Mouse (Mus musculus) embryonic facial prominence, embryonic 15.5 days (tissue): ENCODE measurements at regions not wholly inside any gene's neighbourhood (a gene's known extent, or its start where the extent isn't known, plus 50 kb on each side); places are given as distances from the start of the nearest gene placed in this dataset.

Experiments
- ATAC-seq: fragments of 200-750 bp; cut with Nextera tagmentation; 2 replicates; pipeline ENCODE4 v1.8.0; 2017; ENCODE audit warnings: low read depth, moderate TSS enrichment; ENCODE audit not compliant: insufficient number of reproducible peaks, low FRiP score, low TSS enrichment
- H3K27ac ChIP-seq: fragments of 300-500 bp; sonication (generic); replicated peaks from 2 replicates; pipeline ENCODE4 v1.5.1; 2015; ENCODE audit warnings: mild to moderate bottlenecking, inconsistent platforms
- H3K27me3 ChIP-seq: fragments of 300-500 bp; sonication (generic); 2 replicates; pipeline ENCODE4 v1.6.1; 2015; ENCODE audit warnings: inconsistent platforms
- H3K36me3 ChIP-seq: fragments of 300-500 bp; sonication (generic); 2 replicates; pipeline ENCODE4 v1.6.1; 2015; ENCODE audit warnings: mild to moderate bottlenecking, inconsistent platforms
- H3K4me1 ChIP-seq: fragments of 300-500 bp; sonication (generic); 2 replicates; pipeline ENCODE4 v1.6.1; 2015; ENCODE audit warnings: inconsistent platforms
- H3K4me2 ChIP-seq: fragments of 300-500 bp; sonication (generic); replicated peaks from 2 replicates; pipeline ENCODE4 v1.6.1; 2015; ENCODE audit warnings: mild to moderate bottlenecking, inconsistent platforms
- H3K4me3 ChIP-seq: fragments of 300-500 bp; sonication (generic); replicated peaks from 2 replicates; pipeline ENCODE4 v1.5.1; 2015; ENCODE audit warnings: mild to moderate bottlenecking, inconsistent platforms
- H3K9ac ChIP-seq: fragments of 300-500 bp; sonication (generic); 2 replicates; pipeline ENCODE4 v1.6.1; 2015; ENCODE audit warnings: inconsistent platforms
- H3K9me3 ChIP-seq: fragments of 300-500 bp; sonication (generic); replicated peaks from 2 replicates; pipeline ENCODE4 v1.6.1; 2016; ENCODE audit warnings: inconsistent platforms
- WGBS: fragments of 180-500 bp; shearing (Covaris S2); methylation state at CpG from one replicate; pipeline ENCODE4 v1.1.7; 2015; 5-methylcytosine and 5-hydroxymethylcytosine counted together

- Histone ChIP-seq H3K9me3 (no peaks in the 10 kb centered on the region), H3K9ac (no peak overlapping the region), H3K4me3 (no peak overlapping the region), H3K36me3 (no peaks in the 10 kb centered on the region), H3K27me3 (no peaks in the 10 kb centered on the region), H3K4me1 (no peaks in the 10 kb centered on the region), H3K4me2 (no peak overlapping the region), H3K27ac (no peak overlapping the region)
- WGBS, result 81% methylated on average over 2 of the region's 2 CpGs
- no peak for ATAC-seq
These were observed 367.4 kb upstream of the Cd180 start for GRCm38 (mm10) chr13:102326003-102326402.

- H3K27me3 ChIP-seq, result no peaks in the 10 kb centered on the region
- H3K9me3 ChIP-seq, result no peaks in the 10 kb centered on the region
- no peaks in the 10 kb centered on the region for H3K36me3 ChIP-seq
- no peak for ATAC-seq
- 72% methylated on average over 2 of the region's 2 CpGs for WGBS
- no peaks in the 10 kb centered on the region for H3K4me1 ChIP-seq
- H3K9ac ChIP-seq, result no peak overlapping the region
- H3K4me3 ChIP-seq, result no peak overlapping the region
- H3K27ac ChIP-seq, result no peak overlapping the region
- H3K4me2 ChIP-seq, result no peak overlapping the region
These were observed 366.8 kb upstream of the Cd180 start for GRCm38 (mm10) chr13:102326544-102326943.

- H3K9ac ChIP-seq, result no peak overlapping the region
- no peaks in the 10 kb centered on the region for H3K9me3 ChIP-seq
- no peak overlapping the region for H3K4me3 ChIP-seq
- 0 out of 2 replicates have a peak, but pooled peaks cover 7% of the 10 kb centered on the region for H3K4me1 ChIP-seq
- no peak for ATAC-seq
- no peak overlapping the region for H3K27ac ChIP-seq
- no peaks in the 10 kb centered on the region for H3K36me3 ChIP-seq
- no peak overlapping the region for H3K4me2 ChIP-seq
- 21% methylated on average over 1 of the region's 1 CpGs for WGBS
- H3K27me3 ChIP-seq, result no peaks in the 10 kb centered on the region
These were observed 359.7 kb upstream of the Cd180 start for GRCm38 (mm10) chr13:102333667-102334066.

GRCm38 (mm10) chr13:102334131-102334534 is 359.2 kb upstream of the Cd180 start:
- Histone ChIP-seq H3K36me3 (no peaks in the 10 kb centered on the region), H3K9me3 (no peaks in the 10 kb centered on the region), H3K4me3 (no peak overlapping the region), H3K27ac (no peak overlapping the region), H3K4me1 (0 out of 2 replicates have a peak, but pooled peaks cover 7% of the 10 kb centered on the region), H3K9ac (no peak overlapping the region), H3K27me3 (no peaks in the 10 kb centered on the region), H3K4me2 (peak overlapping the region; percentile 19; the same call in 1 of the 2 replicates)
- ATAC-seq, result no peak
- WGBS, result 29% methylated on average over 13 of the region's 13 CpGs

GRCm38 (mm10) chr13:102343236-102343635 is 350.1 kb upstream of the Cd180 start:
- 76% methylated on average over 2 of the region's 2 CpGs for WGBS
- H3K36me3 ChIP-seq, result no peaks in the 10 kb centered on the region
- no peak for ATAC-seq

GRCm38 (mm10) chr13:102344606-102345269 is 348.6 kb upstream of the Cd180 start:
- Histone ChIP-seq H3K27me3 (no peaks in the 10 kb centered on the region), H3K4me1 (0 out of 2 replicates have a peak, but pooled peaks cover 2% of the 10 kb centered on the region), H3K9me3 (no peaks in the 10 kb centered on the region), H3K9ac (no peak overlapping the region), H3K4me3 (no peak overlapping the region), H3K27ac (0 out of 2 replicates have a peak overlapping the region, but pooled peaks have one; percentile 22), H3K4me2 (no peak overlapping the region), H3K36me3 (no peaks in the 10 kb centered on the region)
- no peak for ATAC-seq
- 46% methylated on average over 5 of the region's 5 CpGs for WGBS

More at GRCm38 (mm10) chr13:102343236-102343635, 350.1 kb upstream of the Cd180 start:
- H3K27me3 ChIP-seq, result no peaks in the 10 kb centered on the region
- H3K27ac ChIP-seq, result no peak overlapping the region
- H3K9me3 ChIP-seq, result no peaks in the 10 kb centered on the region
- H3K9ac ChIP-seq, result no peak overlapping the region
- H3K4me1 ChIP-seq, result 0 out of 2 replicates have a peak, but pooled peaks cover 2% of the 10 kb centered on the region
- no peak overlapping the region for H3K4me3 ChIP-seq
- no peak overlapping the region for H3K4me2 ChIP-seq

GRCm38 (mm10) chr13:102349493-102349892 is 343.9 kb upstream of the Cd180 start:
- Histone ChIP-seq H3K27ac (no peak overlapping the region), H3K36me3 (no peaks in the 10 kb centered on the region), H3K9me3 (no peaks in the 10 kb centered on the region), H3K4me1 (0 out of 2 replicates have a peak, but pooled peaks cover 7% of the 10 kb centered on the region), H3K9ac (no peak overlapping the region), H3K27me3 (no peaks in the 10 kb centered on the region), H3K4me2 (no peak overlapping the region), H3K4me3 (no peak overlapping the region)
- ATAC-seq, result no peak
- 86% methylated on average over 1 of the region's 1 CpGs for WGBS

- no peak for ATAC-seq
- Histone ChIP-seq H3K9me3 (no peaks in the 10 kb centered on the region), H3K36me3 (no peaks in the 10 kb centered on the region), H3K4me1 (0 out of 2 replicates have a peak, but pooled peaks cover 4% of the 10 kb centered on the region), H3K4me2 (no peak overlapping the region), H3K4me3 (no peak overlapping the region), H3K27ac (peak overlapping the region; percentile 53; the same call in 1 of the 2 replicates), H3K27me3 (no peaks in the 10 kb centered on the region), H3K9ac (no peak overlapping the region)
- WGBS, result 39% methylated on average over 10 of the region's 10 CpGs
These were observed 341.1 kb upstream of the Cd180 start for GRCm38 (mm10) chr13:102352073-102352854.

GRCm38 (mm10) chr13:102355569-102355968 is 337.8 kb upstream of the Cd180 start:
- no peak overlapping the region for H3K9ac ChIP-seq
- no peaks in the 10 kb centered on the region for H3K36me3 ChIP-seq
- H3K4me1 ChIP-seq, result 0 out of 2 replicates have a peak, but pooled peaks cover 4% of the 10 kb centered on the region
- no peak overlapping the region for H3K4me3 ChIP-seq
- H3K4me2 ChIP-seq, result no peak overlapping the region
- no peaks in the 10 kb centered on the region for H3K9me3 ChIP-seq
- no peak overlapping the region for H3K27ac ChIP-seq
- ATAC-seq, result no peak
- WGBS, result 24% methylated on average over 1 of the region's 1 CpGs
- H3K27me3 ChIP-seq, result no peaks in the 10 kb centered on the region

GRCm38 (mm10) chr13:102372451-102373082 is 320.8 kb upstream of the Cd180 start:
- no peak overlapping the region for H3K4me2 ChIP-seq
- H3K4me3 ChIP-seq, result no peak overlapping the region
- no peaks in the 10 kb centered on the region for H3K9me3 ChIP-seq
- no peak for ATAC-seq
- H3K4me1 ChIP-seq, result no peaks in the 10 kb centered on the region
- 45% methylated on average over 4 of the region's 4 CpGs for WGBS
- H3K27me3 ChIP-seq, result no peaks in the 10 kb centered on the region
- no peaks in the 10 kb centered on the region for H3K36me3 ChIP-seq
- H3K27ac ChIP-seq, result no peak overlapping the region
- H3K9ac ChIP-seq, result no peak overlapping the region

- ATAC-seq, result no peak
- H3K27me3 ChIP-seq, result no peaks in the 10 kb centered on the region
- no peak overlapping the region for H3K4me3 ChIP-seq
- 78% methylated on average over 2 of the region's 2 CpGs for WGBS
- H3K4me1 ChIP-seq, result no peaks in the 10 kb centered on the region
- no peaks in the 10 kb centered on the region for H3K36me3 ChIP-seq
- H3K27ac ChIP-seq, result no peak overlapping the region
- H3K4me2 ChIP-seq, result no peak overlapping the region
- no peaks in the 10 kb centered on the region for H3K9me3 ChIP-seq
- H3K9ac ChIP-seq, result no peak overlapping the region
These were observed 312.7 kb upstream of the Cd180 start for GRCm38 (mm10) chr13:102380667-102381066.
